Mouse (Mus musculus): Measurements from ENCODE around the gene Gdf15. TPM values are rescaled to one million over a fixed set of nuclear protein-coding genes. Genes with fewer than 3 reads are reported as not detected.

Gdf15 gene
- polyA plus RNA-seq, 1 experiment = 2.2 TPM

GRCm38 (mm10) chr8:70634066-70634465 is 1.8 kb upstream of the Gdf15 start:
- DNase-seq (ENCODE audit: low read depth, low spot score) = no peak
- 13% methylated on average over 6 of the region's 6 CpGs for WGBS

GRCm38 (mm10) chr8:70631436-70631835 is 820 bp downstream of the Gdf15 start:
- no peak for DNase-seq (ENCODE audit: low read depth, low spot score)
- 7% methylated on average over 24 of the region's 24 CpGs for WGBS

GRCm38 (mm10) chr8:70630532-70631381 is 1.5 kb downstream of the Gdf15 start:
- WGBS = 6% methylated on average over 22 of the region's 22 CpGs
- no peak for DNase-seq (ENCODE audit: low read depth, low spot score)

- no peak for DNase-seq (ENCODE audit: low read depth, low spot score)
Observed at GRCm38 (mm10) chr8:70629574-70630531, 2.4 kb downstream of the Gdf15 start.

GRCm38 (mm10) chr8:70628986-70629490 is 3.2 kb downstream of the Gdf15 start:
- WGBS = 55% methylated on average over 7 of the region's 7 CpGs
- no peak for DNase-seq (ENCODE audit: low read depth, low spot score)

More at GRCm38 (mm10) chr8:70629574-70630531, 2.4 kb downstream of the Gdf15 start:
- under 1% methylated on average over 60 of the region's 60 CpGs for WGBS

GRCm38 (mm10) chr8:70627041-70627440 is 5.2 kb downstream of the Gdf15 start:
- DNase-seq (ENCODE audit: low read depth, low spot score) = no peak
- 84% methylated on average over 5 of the region's 5 CpGs for WGBS

GRCm38 (mm10) chr8:70625104-70625503 is 7.2 kb downstream of the Gdf15 start:
- no peak for DNase-seq (ENCODE audit: low read depth, low spot score)

GRCm38 (mm10) chr8:70622220-70622619 is 10.0 kb downstream of the Gdf15 start:
- no peak for DNase-seq (ENCODE audit: low read depth, low spot score)
- 54% methylated on average over 3 of the region's 3 CpGs for WGBS

More at GRCm38 (mm10) chr8:70625104-70625503, 7.2 kb downstream of the Gdf15 start:
- WGBS = 5% methylated on average over 5 of the region's 5 CpGs

- WGBS = 16% methylated on average over 9 of the region's 9 CpGs
- DNase-seq (ENCODE audit: low read depth, low spot score) = no peak
Observed at GRCm38 (mm10) chr8:70618888-70619334, 13.3 kb downstream of the Gdf15 start.

GRCm38 (mm10) chr8:70617985-70618384 is 14.3 kb downstream of the Gdf15 start:
- WGBS = 88% methylated on average over 11 of the region's 11 CpGs
- DNase-seq (ENCODE audit: low read depth, low spot score) = no peak

- 60% methylated on average over 11 of the region's 11 CpGs for WGBS
- no peak for DNase-seq (ENCODE audit: low read depth, low spot score)
Observed at GRCm38 (mm10) chr8:70616645-70617044, 15.6 kb downstream of the Gdf15 start.

- DNase-seq (ENCODE audit: low read depth, low spot score) = no peak
- WGBS = 70% methylated on average over 3 of the region's 3 CpGs
Observed at GRCm38 (mm10) chr8:70615894-70616293, 16.4 kb downstream of the Gdf15 start, which contains the start of gene Lrrc25. Lrrc25 (plus strand) TSS chr8:70616155.

- WGBS = 87% methylated on average over 8 of the region's 8 CpGs
- no peak for DNase-seq (ENCODE audit: low read depth, low spot score)
Observed at GRCm38 (mm10) chr8:70615281-70615680, 17.0 kb downstream of the Gdf15 start.

GRCm38 (mm10) chr8:70614469-70614868 is 17.8 kb downstream of the Gdf15 start:
- 63% methylated on average over 5 of the region's 5 CpGs for WGBS
- no peak for DNase-seq (ENCODE audit: low read depth, low spot score)

GRCm38 (mm10) chr8:70613763-70614162 is 18.5 kb downstream of the Gdf15 start:
- 7% methylated on average over 1 of the region's 1 CpGs for WGBS
- no peak for DNase-seq (ENCODE audit: low read depth, low spot score)

GRCm38 (mm10) chr8:70611849-70612248 is 20.4 kb downstream of the Gdf15 start:
- DNase-seq (ENCODE audit: low read depth, low spot score) = no peak
- WGBS = under 1% methylated on average over 6 of the region's 6 CpGs

- no peak for DNase-seq (ENCODE audit: low read depth, low spot score)
- under 1% methylated on average over 54 of the region's 54 CpGs for WGBS
Observed at GRCm38 (mm10) chr8:70610796-70611771, 21.2 kb downstream of the Gdf15 start.

- no peak for DNase-seq (ENCODE audit: low read depth, low spot score)
- whole genome bisulfite sequencing = under 1% methylated on average over 43 of the region's 45 CpGs
Observed at GRCm38 (mm10) chr8:70609849-70610795, 22.1 kb downstream of the Gdf15 start.
